Mouse (Mus musculus): ENCODE measurements around the gene Xrcc6. TPM values are rescaled to one million over a fixed set of nuclear protein-coding genes. Genes with fewer than 3 reads are reported as not detected.
A peak's percentile ranks its signal among the peaks of the same experiment; 100 is the strongest.

Gene Xrcc6
- total RNA-seq, 2 experiments from 2014 or later: 18.7 to 23.9 TPM

DNA sequence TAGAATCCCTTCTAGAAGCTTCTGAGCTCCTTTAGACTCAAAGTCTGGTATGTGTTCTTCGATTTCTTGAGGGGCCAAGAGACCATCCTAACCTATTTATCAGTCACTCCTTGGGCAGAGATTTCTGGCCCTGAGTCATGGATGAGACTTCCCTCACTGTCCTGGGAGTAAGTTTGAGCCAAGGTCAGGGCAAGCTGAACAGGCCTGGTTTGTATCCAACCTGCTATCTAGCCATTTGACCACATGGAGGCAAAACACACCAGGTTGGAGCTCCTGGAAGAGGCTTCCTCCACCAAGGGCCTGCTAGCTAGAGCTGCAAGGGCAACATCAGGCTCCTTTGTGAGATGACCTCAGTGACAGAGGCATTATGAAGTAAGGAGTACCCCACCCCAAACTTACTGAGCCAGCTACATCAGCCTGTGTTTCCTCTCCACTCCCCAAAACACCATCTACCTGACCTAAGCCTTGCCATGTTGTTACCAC, 71.1 kb downstream of the Xrcc6 start, which contains the start of gene 4930407I10Rik:
TSS of gene 4930407I10Rik (plus strand) at position 433 of the 483 bp plus-strand sequence.
- intact Hi-C loops (cut with DNase I): no loop called here
- no peak for DNase-seq (ENCODE audit: low spot score in 2 of 2)

DNA sequence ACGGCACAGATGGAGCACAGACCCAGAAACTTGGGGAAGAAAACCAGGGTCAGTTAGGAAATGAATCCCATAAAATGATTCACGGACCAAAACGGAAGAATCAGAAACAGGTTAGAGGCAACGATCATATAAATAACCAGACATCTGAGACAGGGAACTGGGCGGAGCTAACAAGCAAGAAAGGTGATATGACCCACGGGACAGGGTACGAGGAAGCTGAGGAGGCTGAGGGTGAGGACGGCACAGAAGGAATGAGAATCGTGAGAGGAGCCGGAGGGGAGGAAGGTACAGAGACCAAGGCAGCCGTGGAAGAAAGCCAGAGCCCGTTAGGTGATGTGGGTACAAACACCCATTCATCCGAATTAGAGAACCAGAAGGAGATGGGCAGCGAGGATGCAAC, 76.3 kb downstream of the Xrcc6 start:
- intact Hi-C loops (cut with DNase I): loop anchor here (2.0 kb wide), 1 partner anchor 173 kb away; no protein-coding TSS in a partner anchor
- DNase-seq (ENCODE audit: low spot score in 2 of 2): no peak

GRCm38 (mm10) chr15:82065511-82065910, 77.9 kb downstream of the Xrcc6 start:
- intact Hi-C loops (cut with DNase I): loop anchor here (2.0 to 5.0 kb wide), 2 partner anchors 42 to 171 kb away; no protein-coding TSS in a partner anchor
- DNase-seq (ENCODE audit: low spot score in 2 of 2): peak; percentile 83 to 89

- intact Hi-C loops (cut with DNase I): loop anchor here (5.0 kb wide), 1 partner anchor 37 kb away; no protein-coding TSS in a partner anchor
- no peak for DNase-seq (ENCODE audit: low spot score in 2 of 2)
Measured at GRCm38 (mm10) chr15:82069898-82070297, 82.3 kb downstream of the Xrcc6 start, which contains the start of gene Mei1. Gene Mei1 (plus strand): TSS chr15:82069996.

DNA sequence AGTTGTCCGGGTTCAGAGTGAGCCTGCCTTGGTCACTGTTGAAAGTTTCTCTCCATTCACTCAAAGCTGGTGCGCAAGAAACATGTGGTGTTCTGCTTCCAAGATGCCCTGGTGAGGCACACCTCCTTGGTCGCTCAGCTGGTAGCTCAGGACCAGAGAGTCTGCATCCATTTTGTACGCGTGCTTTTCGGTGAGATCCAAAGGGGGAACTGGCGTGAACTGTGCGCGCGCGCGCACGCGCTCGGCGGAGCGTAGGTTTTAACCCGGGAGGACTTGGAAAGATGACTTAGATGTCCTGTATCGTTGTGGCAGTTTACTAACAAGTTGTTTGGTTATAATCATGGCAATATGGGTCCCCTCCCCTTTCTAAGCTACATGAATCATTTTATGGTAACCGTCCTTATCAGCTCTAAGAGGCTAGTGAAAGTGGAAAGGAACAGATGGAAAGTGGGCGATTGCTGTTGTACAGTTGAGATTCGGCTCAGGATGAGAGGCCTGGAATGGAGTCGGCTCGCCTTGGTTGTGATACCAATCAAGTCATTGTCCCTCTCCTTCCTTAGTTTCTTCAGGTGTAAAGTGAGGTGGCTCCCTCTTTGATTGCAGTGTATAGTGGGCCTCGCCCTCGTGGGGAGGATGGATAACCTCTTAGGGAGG, 84.3 kb downstream of the Xrcc6 start:
- DNase-seq (ENCODE audit: low spot score in 2 of 2): peak in 1 of 2 experiments; percentile 34
- intact Hi-C loops (cut with DNase I): loop anchor here (2.0 kb wide), 1 partner anchor 161 kb away; no protein-coding TSS in a partner anchor

- intact Hi-C loops (cut with DNase I): loop anchor here (2.0 kb wide), 1 partner anchor 159 kb away; no protein-coding TSS in a partner anchor
- no peak for DNase-seq (ENCODE audit: low spot score in 2 of 2)
Measured at GRCm38 (mm10) chr15:82073490-82073889, 85.9 kb downstream of the Xrcc6 start.

- intact Hi-C loops (cut with DNase I): no loop called here
- no peak for DNase-seq (ENCODE audit: low spot score in 2 of 2)
Measured at GRCm38 (mm10) chr15:82079883-82080282, 92.2 kb downstream of the Xrcc6 start.

GRCm38 (mm10) chr15:82081161-82081560, 93.5 kb downstream of the Xrcc6 start:
- intact Hi-C loops (cut with DNase I): no loop called here

DNA sequence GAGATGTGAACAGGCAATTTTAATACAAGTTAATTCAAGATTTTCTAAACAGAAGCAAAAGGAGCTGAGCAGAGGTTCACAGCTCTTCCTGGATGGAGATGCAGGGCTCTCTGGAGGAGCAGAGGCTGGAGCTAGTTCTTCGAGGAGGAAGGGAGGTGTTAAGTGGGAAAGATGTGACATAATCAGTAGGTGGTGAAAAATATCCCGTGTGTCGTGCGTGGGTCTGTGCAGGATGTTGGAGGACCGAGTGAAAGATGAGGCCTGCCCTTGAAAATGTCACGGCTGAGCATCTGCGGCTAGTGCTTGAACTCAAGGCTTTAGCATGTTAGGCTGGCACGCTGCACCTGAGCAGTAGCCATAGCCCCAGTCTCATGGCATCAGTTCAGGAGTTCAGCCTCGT, 98.0 kb downstream of the Xrcc6 start:
- intact Hi-C loops (cut with DNase I): no loop called here
- no peak for DNase-seq (ENCODE audit: low spot score in 2 of 2)

More at GRCm38 (mm10) chr15:82081161-82081560, 93.5 kb downstream of the Xrcc6 start:
- DNase-seq (ENCODE audit: low spot score in 2 of 2): peak; percentile 48 to 67

GRCm38 (mm10) chr15:82086131-82086530, 98.5 kb downstream of the Xrcc6 start:
- DNase-seq (ENCODE audit: low spot score in 2 of 2): no peak
- intact Hi-C loops (cut with DNase I): no loop called here

DNA sequence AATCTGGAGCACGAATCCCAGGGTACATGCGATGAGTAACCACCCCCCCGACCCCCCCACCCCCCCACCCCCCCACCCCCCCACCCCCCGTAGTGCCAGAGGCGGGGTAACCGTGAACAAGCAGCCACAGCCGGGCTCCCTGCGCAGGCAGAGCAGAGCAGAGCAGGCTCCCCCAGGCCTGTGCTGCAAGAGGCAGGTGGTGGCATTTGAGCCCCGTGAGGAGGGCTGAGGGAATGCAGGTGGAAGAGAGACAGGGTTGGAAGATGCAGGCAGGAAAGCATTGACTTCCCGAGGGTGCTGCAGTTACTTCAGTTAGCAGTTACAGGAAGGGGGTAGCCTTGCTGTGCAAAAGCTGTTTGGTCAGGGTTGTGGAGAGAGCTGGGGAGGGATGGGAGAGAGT, 99.6 kb downstream of the Xrcc6 start:
- peak; percentile 35 to 37 for DNase-seq (ENCODE audit: low spot score in 2 of 2)
- intact Hi-C loops (cut with DNase I): no loop called here

Other genes with a start within 250 kb of the Xrcc6 start
- 100 to 1,000 TPM; 188 to 197 TPM for gene Zc3h7b, start 242.8 kb upstream of the Xrcc6 start, total RNA-seq (2021)
- gene Rangap1, start 242.3 kb upstream of the Xrcc6 start, total RNA-seq (2021): 100 to 1,000 TPM; 199 to 206 TPM
- gene Tef, start 185.4 kb upstream of the Xrcc6 start, total RNA-seq (2021): 100 to 1,000 TPM; 188 to 210 TPM
- gene Tob2, start 129.0 kb upstream of the Xrcc6 start, total RNA-seq (2021): 10 to 100 TPM; 25.8 to 31.8 TPM
- 10 to 100 TPM; 31.8 to 39.8 TPM for gene Phf5a, start 115.9 kb upstream of the Xrcc6 start, total RNA-seq (2021)
- 100 to 1,000 TPM; 445 to 467 TPM for gene Aco2, start 115.5 kb upstream of the Xrcc6 start, total RNA-seq (2021)
- 10 to 100 TPM; 52.8 to 53.9 TPM for gene Polr3h, start 61.6 kb upstream of the Xrcc6 start, total RNA-seq (2021)
- gene Csdc2, start 51.1 kb upstream of the Xrcc6 start, total RNA-seq (2021): 100 to 1,000 TPM; 109 to 112 TPM
- gene Pmm1, start 26.9 kb upstream of the Xrcc6 start, total RNA-seq (2021): 100 to 1,000 TPM; 190 to 201 TPM
- gene 1700029P11Rik, start 7.3 kb upstream of the Xrcc6 start, total RNA-seq (2021): not detected
- 100 to 1,000 TPM; 103 to 117 TPM for gene Desi1, start 46.0 kb downstream of the Xrcc6 start, total RNA-seq (2021)
- gene Snu13, start 59.8 kb downstream of the Xrcc6 start, total RNA-seq (2021): 100 to 1,000 TPM in 1 of 2 experiments, 10 to 100 TPM in 1; 91.1 to 102 TPM
- not detected for gene 4930407I10Rik, start 71.3 kb downstream of the Xrcc6 start, total RNA-seq (2021)
- gene Mei1, start 82.2 kb downstream of the Xrcc6 start, total RNA-seq (2021): under 1 TPM; 0.72 to 0.79 TPM
- gene Ccdc134, start 140.1 kb downstream of the Xrcc6 start, total RNA-seq (2021): 10 to 100 TPM; 10.1 to 12.9 TPM
- gene Srebf2, start 159.3 kb downstream of the Xrcc6 start, total RNA-seq (2021): 100 to 1,000 TPM; 173 to 195 TPM
- 1 to 10 TPM; 4.1 to 4.7 TPM for gene Shisa8, start 225.0 kb downstream of the Xrcc6 start, total RNA-seq (2021)
- gene Tnfrsf13c, start 236.5 kb downstream of the Xrcc6 start, total RNA-seq (2021): under 1 TPM; 0.27 to 0.35 TPM